Mouse (Mus musculus) ovary, adult 10 weeks (tissue): ENCODE results near the gene Ackr2. TPM values are rescaled to one million over a fixed set of nuclear protein-coding genes. Genes with fewer than 3 reads are reported as not detected.

ENCODE experiments used
- polyA plus RNA-seq: library from polyadenylated mRNA; stranded (reverse); fragments of 350-450 nt; fragmentation: Illumina TruSeq; extraction: RNeasy Lipid Tissue Mini Kit (QIAGEN cat#74804); gene quantifications from one replicate; pipeline ENCODE4 v1.2.3, GENCODE M21; 2014

Ackr2 gene
- 1.2 TPM for polyA plus RNA-seq

DNA sequence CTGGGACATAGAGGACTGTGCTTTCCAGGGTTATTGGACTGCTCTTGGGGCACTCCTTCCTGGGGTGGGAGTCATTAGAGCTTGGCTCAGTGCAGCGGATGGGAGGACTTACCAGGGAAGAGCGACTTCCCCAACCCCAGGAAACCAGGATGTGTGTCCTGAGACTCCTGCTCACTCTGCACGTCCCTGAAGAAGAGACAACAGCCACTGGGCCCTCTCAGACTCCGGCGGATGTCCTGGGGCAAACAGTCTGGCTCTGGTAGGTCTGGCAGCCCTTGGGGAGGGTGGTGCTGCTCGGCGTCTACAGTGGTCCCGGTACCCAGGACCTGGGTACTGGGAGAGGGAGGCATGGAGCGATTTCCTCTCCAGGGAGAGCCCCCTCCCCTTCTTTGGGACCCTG is at the start of gene Ackr2:
Ackr2 (plus strand) TSS at position 111 of the 400 bp plus-strand sequence.

DNA sequence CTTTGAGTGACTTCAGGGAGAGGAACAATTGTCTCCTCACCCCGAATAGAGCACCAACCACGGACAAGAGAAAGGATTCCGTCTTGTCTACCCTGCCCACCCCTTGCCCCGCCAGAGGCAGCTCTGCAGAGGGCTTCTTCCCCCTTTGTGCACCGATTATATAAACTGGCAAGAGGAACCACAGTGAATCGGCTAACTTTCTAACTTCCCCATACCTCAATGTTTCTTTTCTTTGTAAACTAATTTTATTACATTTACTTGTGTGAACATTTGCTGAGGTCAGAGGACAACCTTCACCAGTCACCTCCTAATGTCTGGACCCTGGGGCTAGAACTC is 40.0 kb upstream of the Ackr2 start, which contains the start of gene Higd1a:
Higd1a (minus strand) TSS at position 210 of the 336 bp plus-strand sequence.

DNA sequence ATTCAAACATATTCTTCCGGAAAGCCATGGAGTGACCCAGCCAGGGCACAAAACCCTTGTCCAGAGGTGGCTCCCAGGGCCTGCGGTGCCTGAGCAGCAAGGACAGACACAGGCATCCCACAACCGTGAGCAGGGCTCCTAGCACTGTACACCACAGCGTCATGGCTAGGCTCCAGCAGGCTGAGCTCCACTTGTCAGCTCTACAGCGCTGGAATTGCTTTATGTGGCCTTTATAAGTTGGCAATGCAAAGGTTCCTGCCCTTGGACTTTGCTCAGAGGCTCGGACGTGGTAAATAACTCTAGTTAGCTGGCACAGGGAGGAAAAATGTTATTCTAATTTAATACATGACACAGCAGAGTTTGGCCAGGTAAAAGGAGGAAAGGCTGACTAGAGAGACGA is 17.9 kb downstream of the Ackr2 start, which contains the start of gene Cyp8b1:
Cyp8b1 (minus strand) TSS at position 204 of the 400 bp plus-strand sequence.

DNA sequence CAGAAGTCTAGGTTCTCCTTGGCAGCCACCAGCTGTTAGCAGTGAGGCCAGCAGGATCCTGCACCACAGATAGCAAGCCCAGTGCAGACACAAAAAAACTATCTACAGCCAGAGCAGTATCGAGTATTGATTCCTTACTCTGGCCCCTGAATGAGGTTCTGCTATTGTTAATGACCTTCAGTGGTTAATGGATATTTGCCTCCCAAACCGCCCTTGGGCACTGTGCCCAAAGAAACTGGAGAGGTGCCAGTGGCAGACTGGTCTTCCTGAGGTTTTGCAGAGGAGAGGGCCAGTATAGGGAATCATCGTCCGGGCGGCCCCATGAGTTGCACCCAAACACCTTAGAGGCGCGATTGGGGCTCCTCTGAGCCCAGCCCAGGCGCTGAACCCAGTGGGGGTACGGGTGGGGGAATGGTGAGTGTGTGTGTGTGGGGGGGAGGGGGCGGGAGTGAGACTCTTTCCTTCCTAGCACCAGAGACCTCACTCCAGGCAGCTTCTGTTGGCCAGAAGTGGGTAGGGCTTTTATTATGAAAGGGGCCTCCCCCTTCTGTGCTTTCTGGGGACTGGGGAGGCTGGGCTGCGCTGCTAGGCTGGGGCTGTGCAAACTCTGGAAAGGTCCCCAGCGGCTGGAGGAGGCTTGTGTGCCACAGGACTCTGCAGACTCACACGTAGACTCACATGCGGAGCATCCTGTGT is 52.4 kb downstream of the Ackr2 start, which contains the start of gene Fam198a:
Fam198a (plus strand) TSS at position 571 of the 696 bp plus-strand sequence.

Other genes starting within 250 kb of the Ackr2 start
- 10.4 TPM for gene Sec22c, start 192.9 kb upstream of the Ackr2 start, polyA plus RNA-seq
- 18.5 TPM for gene Ss18l2, start 188.0 kb upstream of the Ackr2 start, polyA plus RNA-seq
- gene Nktr, start 179.2 kb upstream of the Ackr2 start, polyA plus RNA-seq: 128 TPM
- 0.60 TPM for gene Zfp651, start 139.0 kb upstream of the Ackr2 start, polyA plus RNA-seq
- gene Klhl40, start 120.7 kb upstream of the Ackr2 start, polyA plus RNA-seq: not detected
- not detected for gene Hhatl, start 105.8 kb upstream of the Ackr2 start, polyA plus RNA-seq
- not detected for gene Ccdc13, start 58.9 kb upstream of the Ackr2 start, polyA plus RNA-seq
- gene Higd1a, start 40.0 kb upstream of the Ackr2 start, polyA plus RNA-seq: 21.6 TPM
- gene Cyp8b1, start 17.9 kb downstream of the Ackr2 start, polyA plus RNA-seq: not detected
- 4.8 TPM for gene Fam198a, start 52.6 kb downstream of the Ackr2 start, polyA plus RNA-seq
- gene Pomgnt2, start 98.8 kb downstream of the Ackr2 start, polyA plus RNA-seq: 0.37 TPM
- 108 TPM for gene Snrk, start 218.9 kb downstream of the Ackr2 start, polyA plus RNA-seq